Comparison of ENCODE assay signal across 16 mouse cellular contexts in genomic region chr8:60869761-60870160, GRCm38 (mm10).
"Had no signal": no experiment of that assay in that cellular context is flagged by ENCODE, and none has a peak within 500 bp of the region (broad histone marks: within the 10 kb centered on the region; RNA-seq: fewer than 3 reads in every experiment).

No protein-coding gene starts in this region.

- DNase-seq: layer of hippocampus, adult 9-11 months; layer of hippocampus, postnatal 36 days; liver; liver, embryonic 13.5 days; liver, postnatal 0 days; lung, postnatal 14 days; right cerebral cortex, postnatal 4 days; spleen, adult 18-20 months; thymus, adult 18-20 months; thymus, postnatal 14 days had no signal

- H3K36me3 ChIP-seq: limb, embryonic 12.5 days; liver, embryonic 13.5 days; lung, embryonic 15.5 days; midbrain, embryonic 15.5 days; neural tube, embryonic 12.5 days had no signal

- H3K9me3 ChIP-seq: limb, embryonic 12.5 days; liver, embryonic 13.5 days; lung, embryonic 15.5 days; megakaryocyte, embryonic 14.5 days; midbrain, embryonic 15.5 days; neural tube, embryonic 12.5 days had no signal

- H3K9ac ChIP-seq: limb, embryonic 12.5 days; liver, embryonic 13.5 days; liver, postnatal 0 days; lung, embryonic 15.5 days; midbrain, embryonic 15.5 days; neural tube, embryonic 12.5 days had no signal

- H3K27ac ChIP-seq: limb, embryonic 12.5 days; liver, embryonic 13.5 days; lung, embryonic 15.5 days; midbrain, embryonic 15.5 days; neural tube, embryonic 12.5 days had no signal

- ATAC-seq: liver, postnatal 0 days; midbrain, embryonic 15.5 days had no signal

- H3K4me1 ChIP-seq: limb, embryonic 12.5 days; liver, embryonic 13.5 days; lung, embryonic 15.5 days; midbrain, embryonic 15.5 days; neural tube, embryonic 12.5 days had no signal

- H3K4me3 ChIP-seq: limb, embryonic 12.5 days; liver, embryonic 13.5 days; lung, embryonic 15.5 days; megakaryocyte, embryonic 14.5 days; midbrain, embryonic 15.5 days; neural tube, embryonic 12.5 days had no signal

- H3K27me3 ChIP-seq: limb, embryonic 12.5 days; liver, embryonic 13.5 days; lung, embryonic 15.5 days; megakaryocyte, embryonic 14.5 days; midbrain, embryonic 15.5 days; neural tube, embryonic 12.5 days had no signal

- H3K4me2 ChIP-seq: limb, embryonic 12.5 days; liver, embryonic 13.5 days; lung, embryonic 15.5 days; midbrain, embryonic 11.5 days; midbrain, embryonic 15.5 days; neural tube, embryonic 12.5 days had no signal
